Mouse (Mus musculus) MEL (cell line): ENCODE results near the gene Lamtor4.

Experiments
- EP300 ChIP-seq, 2 experiments: IDR thresholded peaks; 2 replicates each; pipeline ENCODE4 v1.6.1; 2011; ENCODE audit warnings: improper control_type of control experiment in 2 of 2, low read length in 2 of 2, low read depth in 1 of 2, mild to moderate bottlenecking in 1 of 2
- GATA1 ChIP-seq: IDR thresholded peaks from 2 replicates; pipeline ENCODE4 v1.6.1; 2011; ENCODE audit warnings: low read depth, low read length, improper control_type of control experiment
- JUND ChIP-seq: IDR thresholded peaks from 2 replicates; pipeline ENCODE4 v1.6.1; 2011; ENCODE audit warnings: low read depth, mild to moderate bottlenecking, improper control_type of control experiment, low read length
- POLR2A ChIP-seq, 2 experiments: IDR thresholded peaks; 2 replicates each; pipeline ENCODE4 v1.6.1; 2011 to 2012; ENCODE audit warnings: low read length in 2 of 2, mild to moderate bottlenecking in 2 of 2, control low read depth in 1 of 2, improper control_type of control experiment in 1 of 2, low read depth in 1 of 2, moderate library complexity in 1 of 2; ENCODE audit not compliant: control insufficient read depth in 1 of 2, insufficient read depth in 1 of 2, poor library complexity in 1 of 2
- SIN3A ChIP-seq: IDR thresholded peaks from 2 replicates; pipeline ENCODE4 v1.6.1; 2012; ENCODE audit warnings: low read length, improper control_type of control experiment, inconsistent platforms

GRCm38 (mm10) chr5:138257585-138257978, 2.3 kb downstream of the Lamtor4 start:
- TF ChIP-seq JUND (no peak), POLR2A (IDR thresholded peaks at IDR 0.05; ENCODE audit: control insufficient read depth in 1 of 2, insufficient read depth in 1 of 2, low read depth in 1 of 2, low read length in 2 of 2, poor library complexity in 1 of 2) (no peak; a peak in 1 of 4 replicates), EP300 (IDR thresholded peaks at IDR 0.05; ENCODE audit: low read depth in 1 of 2, low read length in 2 of 2) (peak in 1 of 2 experiments; percentile 21; a peak in 1 of 4 replicates), GATA1 (no peak), SIN3A (no peak)
